Mouse (Mus musculus): ENCODE data around the gene Vmn1r188.

DNA sequence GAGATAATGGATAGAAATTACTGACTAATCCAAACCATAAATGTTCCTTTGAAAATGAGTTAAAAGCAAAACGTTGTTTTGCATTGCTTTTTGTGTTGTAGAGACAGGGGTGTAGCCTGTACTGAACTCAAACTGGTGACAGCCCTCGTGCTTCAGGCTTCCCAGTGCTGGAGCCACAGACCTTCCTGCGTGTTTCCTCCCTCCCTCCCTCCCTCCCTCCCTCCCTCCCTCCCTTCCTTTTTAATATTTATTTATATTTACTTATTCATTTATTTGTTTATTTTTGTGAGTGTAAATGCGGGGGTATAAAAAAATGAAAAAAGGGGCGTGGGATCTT, 32.7 kb upstream of the Vmn1r188 start:
- TF ChIP-seq POLR2AphosphoS2 (IDR thresholded peaks at IDR 0.05; ENCODE audit: insufficient read length, low read depth), result no peak
- TF ChIP-seq POLR2A (IDR thresholded peaks at IDR 0.05; ENCODE audit: insufficient read length, low read depth), result no peak
- no peak for TF ChIP-seq TCF3 (IDR thresholded peaks at IDR 0.05; ENCODE audit: insufficient read length, low read depth)
- TF ChIP-seq TCF12 (IDR thresholded peaks at IDR 0.05; ENCODE audit: insufficient read depth, poor library complexity, severe bottlenecking), result no peak
- no peak for TF ChIP-seq SRF (IDR thresholded peaks at IDR 0.05; ENCODE audit: control insufficient read depth, insufficient read length, low read depth)
- TF ChIP-seq MYOD1 (IDR thresholded peaks at IDR 0.05; ENCODE audit: control insufficient read depth in 1 of 3, insufficient read length in 2 of 3, low read depth in 2 of 3), result no peak
- no peak for TF ChIP-seq CEBPB (IDR thresholded peaks at IDR 0.05; ENCODE audit: insufficient read depth, poor library complexity, severe bottlenecking)
- no peak for TF ChIP-seq MAX (IDR thresholded peaks at IDR 0.05; ENCODE audit: low read depth)
- no peak for TF ChIP-seq MYOG (IDR thresholded peaks at IDR 0.05; ENCODE audit: control insufficient read depth in 1 of 3, insufficient read depth in 1 of 3, insufficient read length in 2 of 3, low read depth in 2 of 3)
